Mouse (Mus musculus): ENCODE data around the gene Aldoc. TPM values are rescaled to one million over a fixed set of nuclear protein-coding genes. Genes with fewer than 3 reads are reported as not detected.

The Aldoc gene
- polyA plus RNA-seq, 1 experiment, result 0.12 TPM

DNA sequence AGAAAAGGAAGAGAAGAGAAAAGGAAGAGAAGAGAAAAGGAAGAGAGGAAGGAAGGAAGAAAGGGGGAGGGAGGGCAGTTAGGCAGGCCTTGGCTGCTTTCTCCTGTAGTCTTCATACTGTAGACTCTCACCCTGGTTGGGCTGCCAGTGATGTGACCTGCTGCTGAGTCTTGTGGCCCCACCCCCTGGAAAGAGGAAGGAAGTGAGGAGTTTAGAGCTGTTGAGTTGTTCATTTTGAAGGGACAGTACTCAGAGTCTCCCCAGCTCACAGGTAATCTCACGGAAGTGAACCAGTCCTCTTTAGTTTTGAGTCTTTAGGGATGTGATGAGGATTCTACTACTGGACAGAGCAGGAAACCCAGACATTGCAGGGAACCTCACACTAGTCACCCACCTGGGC is 30.3 kb downstream of the Aldoc start:
- TF ChIP-seq TAL1 (IDR thresholded peaks at IDR 0.05; ENCODE audit: low read length), result no peak
- no peak for TF ChIP-seq GATA1 (IDR thresholded peaks at IDR 0.05; ENCODE audit: low read length)
- H3K4me3 ChIP-seq (replicated peaks), result no peak overlapping the region
- peaks cover 8% of the 10 kb centered on the region for H3K36me3 ChIP-seq (ENCODE audit: control insufficient read depth)
- H3K27me3 ChIP-seq (ENCODE audit: control insufficient read depth), result no peaks in the 10 kb centered on the region
- H3K9me3 ChIP-seq (ENCODE audit: control insufficient read depth, low read length), result no peaks in the 10 kb centered on the region
- no peaks in the 10 kb centered on the region; the same call in 1 of the 2 replicates for H3K4me1 ChIP-seq (ENCODE audit: control insufficient read depth)

DNA sequence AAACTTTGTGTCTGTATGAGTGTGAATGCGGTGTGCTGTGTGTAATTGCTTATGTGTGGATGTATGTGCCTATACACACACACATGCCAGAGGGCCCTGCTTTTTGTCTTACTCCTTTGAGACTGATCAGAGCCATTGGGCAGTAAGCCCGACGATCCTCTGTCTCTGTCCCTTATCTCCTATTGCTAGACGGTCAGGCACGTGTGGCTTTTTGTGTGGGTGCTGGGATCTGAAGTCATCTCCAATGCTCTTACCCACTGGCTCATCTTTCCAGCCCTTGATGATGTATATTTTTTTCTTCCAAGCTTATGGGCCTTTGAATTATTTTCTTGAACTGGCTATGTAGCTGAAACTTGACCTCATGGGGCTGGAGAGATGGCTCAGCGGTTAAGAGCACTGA is 32.1 kb downstream of the Aldoc start:
- H3K4me1 ChIP-seq (ENCODE audit: control insufficient read depth), result peaks cover 10% of the 10 kb centered on the region
- H3K36me3 ChIP-seq (ENCODE audit: control insufficient read depth), result no peaks in the 10 kb centered on the region
- TF ChIP-seq GATA1 (IDR thresholded peaks at IDR 0.05; ENCODE audit: low read length) (no peak), TAL1 (IDR thresholded peaks at IDR 0.05; ENCODE audit: low read length) (no peak)
- no peaks in the 10 kb centered on the region; the same call in 1 of the 2 replicates for H3K27me3 ChIP-seq (ENCODE audit: control insufficient read depth)
- no peak overlapping the region for H3K4me3 ChIP-seq (replicated peaks)
- no peaks in the 10 kb centered on the region for H3K9me3 ChIP-seq (ENCODE audit: control insufficient read depth, low read length)

DNA sequence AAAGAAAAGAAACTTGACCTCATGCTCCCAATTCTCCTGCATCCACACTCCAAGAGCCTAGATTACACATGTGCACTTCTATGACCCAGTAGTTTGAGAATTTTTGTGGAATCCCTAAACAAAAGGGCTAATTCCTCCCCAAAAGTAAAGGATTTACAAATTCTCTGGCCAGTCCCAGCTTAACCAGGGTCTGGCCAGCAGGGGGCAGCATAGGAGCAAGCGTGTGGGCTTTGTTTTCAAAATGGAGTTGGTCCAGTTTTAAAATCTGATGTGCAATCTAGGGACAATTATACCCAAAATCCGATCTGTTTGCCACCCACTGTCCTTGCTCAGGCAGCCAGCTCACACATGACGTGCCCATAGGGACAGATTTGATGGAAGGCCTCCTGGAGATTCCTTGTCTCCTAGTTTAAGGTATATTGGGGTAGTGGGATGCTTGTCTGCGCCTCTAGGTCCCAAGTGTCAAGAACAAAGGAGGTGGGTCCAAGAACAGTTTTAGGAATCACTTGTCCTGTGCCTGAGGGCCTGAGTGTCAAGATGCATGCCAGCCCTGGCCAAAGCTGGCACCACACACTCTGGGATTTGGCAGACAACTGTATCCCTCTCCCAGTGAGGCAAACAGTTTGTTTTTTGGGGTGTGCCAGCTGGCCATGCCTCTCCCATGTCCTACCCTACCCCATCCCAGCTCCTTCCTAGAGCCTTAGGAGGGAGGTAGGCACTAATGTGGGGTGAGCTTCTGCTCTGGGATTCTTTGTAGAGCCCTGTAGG is 32.9 kb downstream of the Aldoc start:
- Histone ChIP-seq H3K36me3 (ENCODE audit: control insufficient read depth) (no peaks in the 10 kb centered on the region), H3K27me3 (ENCODE audit: control insufficient read depth) (no peaks in the 10 kb centered on the region; the same call in 1 of the 2 replicates), H3K4me1 (ENCODE audit: control insufficient read depth) (peaks cover 18% of the 10 kb centered on the region), H3K4me3 (replicated peaks) (no peak overlapping the region), H3K9me3 (ENCODE audit: control insufficient read depth, low read length) (no peaks in the 10 kb centered on the region)
- TF ChIP-seq GATA1 (IDR thresholded peaks at IDR 0.05; ENCODE audit: low read length), result no peak
- no peak for TF ChIP-seq TAL1 (IDR thresholded peaks at IDR 0.05; ENCODE audit: low read length)

DNA sequence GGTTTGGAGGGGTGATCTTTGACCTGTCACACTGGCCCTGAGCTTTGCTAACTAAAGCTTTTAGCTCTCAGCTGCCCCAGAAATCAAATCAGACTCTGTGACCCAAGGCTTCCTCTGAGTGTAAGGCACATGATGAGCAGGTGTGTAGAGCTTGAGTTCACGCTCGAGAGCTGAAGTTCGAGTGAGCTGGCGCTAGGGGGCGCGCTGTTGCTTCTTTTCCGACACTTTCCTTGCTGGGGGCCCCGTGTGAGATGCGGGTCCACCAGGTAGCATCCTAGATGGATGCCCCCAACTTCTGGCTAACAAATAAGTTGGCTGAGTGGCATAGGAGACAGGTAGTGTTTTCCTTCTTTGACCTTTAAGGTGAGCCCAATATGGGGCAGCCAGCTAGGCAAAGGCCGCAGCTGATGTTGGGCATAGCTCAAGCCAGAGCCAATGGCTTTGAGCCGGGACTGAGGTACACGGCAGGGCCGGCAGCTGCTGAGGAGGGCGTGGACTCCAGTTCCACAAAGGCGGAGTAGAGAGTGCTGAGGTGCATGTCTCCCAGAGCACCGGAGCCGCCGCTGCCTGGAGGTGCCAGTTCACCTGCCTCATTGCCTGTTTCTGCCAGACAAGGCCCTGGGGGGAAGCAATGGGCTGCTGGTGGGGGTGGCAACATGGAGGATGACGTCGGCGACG is 35.7 kb downstream of the Aldoc start:
- TF ChIP-seq TAL1 (IDR thresholded peaks at IDR 0.05; ENCODE audit: low read length) (no peak), GATA1 (IDR thresholded peaks at IDR 0.05; ENCODE audit: low read length) (no peak)
- Histone ChIP-seq H3K4me3 (replicated peaks) (no peak overlapping the region), H3K9me3 (ENCODE audit: control insufficient read depth, low read length) (no peaks in the 10 kb centered on the region), H3K36me3 (ENCODE audit: control insufficient read depth) (no peaks in the 10 kb centered on the region), H3K4me1 (ENCODE audit: control insufficient read depth) (peaks cover 21% of the 10 kb centered on the region), H3K27me3 (ENCODE audit: control insufficient read depth) (no peaks in the 10 kb centered on the region; the same call in 1 of the 2 replicates)

DNA sequence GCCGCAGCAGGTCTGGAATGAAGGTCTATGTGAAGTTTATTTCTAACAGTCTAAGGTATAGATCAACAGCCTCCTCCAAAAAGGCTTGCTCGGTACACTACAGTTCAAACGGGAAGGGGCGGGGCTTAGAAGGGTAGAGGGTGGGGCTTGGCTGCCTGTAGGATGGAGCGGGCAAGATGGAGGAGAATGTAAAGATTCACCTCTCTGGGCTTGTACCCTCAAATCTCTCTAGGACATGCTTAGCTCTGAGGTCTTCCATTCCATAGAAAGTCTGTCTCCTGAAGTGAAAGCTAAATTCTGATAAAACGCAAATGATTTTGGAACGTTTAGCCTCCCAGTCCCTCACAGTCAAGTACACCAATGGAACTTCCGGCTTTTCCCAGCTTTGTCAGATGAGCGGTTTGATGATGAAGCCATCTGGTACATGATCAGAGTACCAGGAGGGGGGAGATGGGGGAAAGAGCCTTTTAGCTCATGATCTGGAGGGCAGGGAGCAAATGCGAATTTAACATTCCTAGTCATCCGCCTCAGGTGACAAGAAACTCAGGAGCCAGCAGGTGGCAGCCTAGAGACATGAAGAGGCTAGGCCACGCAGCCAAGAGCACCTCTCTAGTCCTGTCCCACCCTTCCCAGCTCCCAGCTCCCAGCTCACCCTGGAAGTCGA is 37.5 kb downstream of the Aldoc start:
- TF ChIP-seq TAL1 (IDR thresholded peaks at IDR 0.05; ENCODE audit: low read length), result no peak
- TF ChIP-seq GATA1 (IDR thresholded peaks at IDR 0.05; ENCODE audit: low read length), result no peak
- Histone ChIP-seq H3K9me3 (ENCODE audit: control insufficient read depth, low read length) (no peaks in the 10 kb centered on the region), H3K4me3 (replicated peaks) (peak overlapping the region; percentile 61)

DNA sequence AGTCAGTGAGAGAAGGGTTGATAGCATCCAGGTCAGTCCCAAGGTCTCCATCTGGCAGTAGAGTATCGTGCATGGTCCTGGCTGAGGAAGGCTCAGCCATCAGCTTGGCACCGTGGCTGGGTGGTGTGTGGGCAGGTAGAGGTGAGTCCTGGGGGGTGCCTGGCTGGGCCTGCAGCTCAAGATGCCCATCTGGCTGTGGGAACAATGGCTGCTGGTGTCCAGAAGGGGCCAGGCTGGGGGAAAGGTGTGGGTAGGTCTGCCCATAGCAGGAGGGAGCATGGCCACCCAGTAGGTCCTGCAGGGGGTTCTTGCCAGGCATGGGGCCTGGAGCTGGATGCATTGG is 38.0 kb downstream of the Aldoc start:
- Histone ChIP-seq H3K9me3 (ENCODE audit: control insufficient read depth, low read length) (no peaks in the 10 kb centered on the region), H3K27me3 (ENCODE audit: control insufficient read depth) (no peaks in the 10 kb centered on the region; the same call in 1 of the 2 replicates), H3K36me3 (ENCODE audit: control insufficient read depth) (no peaks in the 10 kb centered on the region), H3K4me1 (ENCODE audit: control insufficient read depth) (peaks cover 21% of the 10 kb centered on the region), H3K4me3 (replicated peaks) (peak overlapping the region; percentile 61)
- no peak for TF ChIP-seq GATA1 (IDR thresholded peaks at IDR 0.05; ENCODE audit: low read length)
- TF ChIP-seq TAL1 (IDR thresholded peaks at IDR 0.05; ENCODE audit: low read length), result no peak

More for the DNA sequence above, 37.5 kb downstream of the Aldoc start:
- no peaks in the 10 kb centered on the region; the same call in 1 of the 2 replicates for H3K27me3 ChIP-seq (ENCODE audit: control insufficient read depth)
- H3K36me3 ChIP-seq (ENCODE audit: control insufficient read depth), result no peaks in the 10 kb centered on the region
- peaks cover 21% of the 10 kb centered on the region for H3K4me1 ChIP-seq (ENCODE audit: control insufficient read depth)

DNA sequence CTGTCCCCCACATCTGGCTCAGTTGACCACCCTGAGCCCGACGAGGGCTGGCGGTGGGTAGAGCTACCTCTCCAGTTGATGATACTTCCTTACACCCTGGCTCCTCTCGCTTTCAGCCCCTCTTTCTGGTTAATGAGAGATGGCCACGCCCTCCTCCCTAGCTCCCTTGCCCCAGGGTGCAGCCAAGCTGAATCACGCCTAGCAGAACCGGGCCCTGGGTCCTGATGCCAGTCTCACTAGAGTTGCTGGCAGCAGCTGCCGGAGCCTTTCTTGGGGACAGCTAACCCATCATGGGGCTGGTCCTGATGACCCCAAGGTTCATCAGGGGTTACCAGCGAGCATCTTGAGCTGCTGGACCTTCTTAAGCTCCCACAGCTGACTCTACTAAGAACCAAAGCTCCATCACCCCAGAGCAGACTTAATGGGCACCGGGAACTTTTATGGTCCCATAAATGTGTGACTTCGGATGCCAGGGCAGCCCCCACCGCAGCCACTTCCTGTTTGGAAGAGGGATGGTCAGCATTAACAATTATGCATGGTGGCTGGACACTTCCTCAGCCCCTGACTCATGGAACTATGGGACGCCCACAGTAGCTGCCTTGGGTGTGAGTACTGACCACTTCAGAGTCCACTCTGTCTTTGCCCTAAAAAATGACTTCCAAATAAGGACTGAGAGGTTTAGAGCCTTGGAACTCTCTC is 40.7 kb downstream of the Aldoc start:
- no peak overlapping the region for H3K4me3 ChIP-seq (replicated peaks)
- no peaks in the 10 kb centered on the region for H3K36me3 ChIP-seq (ENCODE audit: control insufficient read depth)
- H3K27me3 ChIP-seq (ENCODE audit: control insufficient read depth), result no peaks in the 10 kb centered on the region; the same call in 1 of the 2 replicates
- H3K9me3 ChIP-seq (ENCODE audit: control insufficient read depth, low read length), result no peaks in the 10 kb centered on the region
- TF ChIP-seq TAL1 (IDR thresholded peaks at IDR 0.05; ENCODE audit: low read length) (no peak), GATA1 (IDR thresholded peaks at IDR 0.05; ENCODE audit: low read length) (no peak)
- peaks cover 20% of the 10 kb centered on the region for H3K4me1 ChIP-seq (ENCODE audit: control insufficient read depth)

DNA sequence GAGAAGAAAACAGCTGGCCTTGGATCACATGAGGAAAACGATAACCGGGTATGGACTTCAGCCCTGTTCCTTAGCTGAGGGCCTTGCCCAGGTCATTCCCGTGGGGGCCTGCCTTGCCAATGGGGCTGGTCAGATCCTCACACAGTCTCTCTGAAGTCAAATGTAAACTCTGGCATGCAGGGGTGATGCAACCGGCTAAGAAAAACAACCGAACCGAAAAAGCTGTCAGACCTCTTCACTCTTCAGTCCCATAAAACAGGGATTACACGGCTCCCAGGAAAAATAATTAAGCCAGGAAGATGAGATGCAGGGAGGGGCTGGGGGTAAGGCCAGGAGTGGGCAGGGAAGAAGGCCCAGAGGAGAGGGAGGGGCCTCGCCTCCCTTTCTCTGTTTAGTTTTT is 41.3 kb downstream of the Aldoc start:
- Histone ChIP-seq H3K27me3 (ENCODE audit: control insufficient read depth) (no peaks in the 10 kb centered on the region), H3K36me3 (ENCODE audit: control insufficient read depth) (no peaks in the 10 kb centered on the region), H3K4me3 (replicated peaks) (no peak overlapping the region), H3K9me3 (ENCODE audit: control insufficient read depth, low read length) (no peaks in the 10 kb centered on the region), H3K4me1 (ENCODE audit: control insufficient read depth) (peaks cover 16% of the 10 kb centered on the region)
- TF ChIP-seq TAL1 (IDR thresholded peaks at IDR 0.05; ENCODE audit: low read length) (no peak), GATA1 (IDR thresholded peaks at IDR 0.05; ENCODE audit: low read length) (no peak)
